Mouse (Mus musculus) heart, postnatal 0 days (tissue): Measurements from ENCODE around the gene Rmnd5b. TPM values are rescaled to one million over a fixed set of nuclear protein-coding genes. Genes with fewer than 3 reads are reported as not detected.

ENCODE experiments used
- ATAC-seq: fragments of 200-750 bp; cut with Nextera tagmentation; 2 replicates; pipeline ENCODE4 v1.8.0; 2017; ENCODE audit warnings: low read depth, moderate number of reproducible peaks, moderate library complexity; ENCODE audit not compliant: insufficient read depth
- DNase-seq: peaks from one replicate; pipeline ENCODE4 v3.0.0-alpha.2; 2016; ENCODE audit warnings: low spot score
- H3K27ac ChIP-seq: fragments of 300-500 bp; sonication (generic); 2 replicates; pipeline ENCODE4 v1.5.1; 2014; ENCODE audit warnings: low read depth, mild to moderate bottlenecking
- H3K27me3 ChIP-seq: fragments of 300-500 bp; sonication (generic); 2 replicates; pipeline ENCODE4 v1.6.1; 2014; ENCODE audit warnings: low read length, mixed read lengths; ENCODE audit not compliant: control insufficient read depth, insufficient read depth
- H3K36me3 ChIP-seq: fragments of 300-500 bp; sonication (generic); replicated peaks from 2 replicates; pipeline ENCODE4 v1.6.1; 2014; ENCODE audit warnings: low read length, mixed read lengths; ENCODE audit not compliant: control insufficient read depth, insufficient read depth
- H3K4me1 ChIP-seq: fragments of 300-500 bp; sonication (generic); 2 replicates; pipeline ENCODE4 v1.6.1; 2014; ENCODE audit warnings: antibody characterized with exemption; ENCODE audit not compliant: control insufficient read depth, insufficient read depth
- H3K4me2 ChIP-seq: fragments of 300-500 bp; sonication (generic); 2 replicates; pipeline ENCODE4 v1.6.1; 2014; ENCODE audit warnings: low read depth, mild to moderate bottlenecking, low read length, moderate library complexity
- H3K4me3 ChIP-seq: fragments of 300-500 bp; sonication (generic); 2 replicates; pipeline ENCODE4 v1.5.1; 2014; ENCODE audit warnings: low read depth, low read length
- H3K9ac ChIP-seq: fragments of 300-500 bp; sonication (generic); replicated peaks from 2 replicates; pipeline ENCODE4 v1.6.1; 2014; ENCODE audit warnings: low read depth, low read length, mixed read lengths
- H3K9me3 ChIP-seq: fragments of 300-500 bp; sonication (generic); replicated peaks from 2 replicates; pipeline ENCODE4 v1.6.1; 2016; ENCODE audit warnings: low read length; ENCODE audit not compliant: control insufficient read depth
- CTCF ChIP-seq: IDR thresholded peaks from 2 replicates; pipeline ENCODE4 v1.5.1; 2016; ENCODE audit warnings: antibody characterized with exemption, control low read depth, low read depth
- EP300 ChIP-seq: IDR thresholded peaks from 2 replicates; pipeline ENCODE4 v1.6.1; 2016; ENCODE audit warnings: antibody characterized with exemption, low read depth
- WGBS: fragments of 180-500 bp; shearing (Covaris S2); extraction: QIAGEN DNeasy Blood & Tissue Kit; methylation state at CpG from one replicate; pipeline ENCODE4 v1.1.7; 2014; 5-methylcytosine and 5-hydroxymethylcytosine counted together
- polyA plus RNA-seq: library from polyadenylated mRNA; unstranded; fragments of >200 nt; fragmentation: Nextera tagmentation; extraction: Ambion mirVana; gene quantifications from 2 replicates; pipeline ENCODE4 v1.2.1, GENCODE M21; 2015
- total RNA-seq: library from RNA; depleted of rRNA; stranded (reverse); fragments of >200 nt; gene quantifications from 2 replicates; pipeline ENCODE4 v1.2.3, GENCODE M21; 2014; ENCODE audit warnings: low replicate concordance

The Rmnd5b gene
- total and polyA plus RNA-seq, 2 experiments from 2014 or later = 30.0 to 54.3 TPM

- Histone ChIP-seq H3K36me3 (peaks cover 13% of the 10 kb centered on the region), H3K4me1 (peaks cover 24% of the 10 kb centered on the region), H3K4me3 (peak overlapping the region; percentile 71), H3K27me3 (no peaks in the 10 kb centered on the region), H3K27ac (peak overlapping the region; percentile 90), H3K9me3 (no peaks in the 10 kb centered on the region), H3K9ac (peak overlapping the region; percentile 79), H3K4me2 (peak overlapping the region; percentile 88)
- DNase-seq (no peak), ATAC-seq (no peak)
- 40% methylated on average over 11 of the region's 11 CpGs for WGBS
- TF ChIP-seq CTCF = no peak
- no peak for TF ChIP-seq EP300
These were observed 13.6 kb upstream of the Rmnd5b start for GRCm38 (mm10) chr11:51649111-51649888.

GRCm38 (mm10) chr11:51648566-51648965 lies 12.9 kb upstream of the Rmnd5b start:
- H3K4me3 ChIP-seq = peak overlapping the region; percentile 71
- ATAC-seq (peak; percentile 10; the same call in 1 of the 2 replicates), DNase-seq (no peak)
- TF ChIP-seq EP300 (no peak), CTCF (no peak)
- H3K9me3 ChIP-seq = no peaks in the 10 kb centered on the region
- no peaks in the 10 kb centered on the region for H3K27me3 ChIP-seq
- H3K4me1 ChIP-seq = peaks cover 24% of the 10 kb centered on the region
- H3K27ac ChIP-seq = peak overlapping the region; percentile 90
- H3K4me2 ChIP-seq = peak overlapping the region; percentile 88
- H3K36me3 ChIP-seq = peaks cover 20% of the 10 kb centered on the region
- peak overlapping the region; percentile 79 for H3K9ac ChIP-seq
- 18% methylated on average over 3 of the region's 3 CpGs for WGBS

GRCm38 (mm10) chr11:51646751-51647667 lies 11.3 kb upstream of the Rmnd5b start:
- H3K9ac ChIP-seq = peak overlapping the region; percentile 16; the same call in 1 of the 2 replicates
- H3K27ac ChIP-seq = peak overlapping the region; percentile 90
- H3K4me2 ChIP-seq = peak overlapping the region; percentile 88
- peaks cover 24% of the 10 kb centered on the region for H3K36me3 ChIP-seq
- peak; percentile 64 for DNase-seq
- H3K4me3 ChIP-seq = no peak overlapping the region
- WGBS = 48% methylated on average over 15 of the region's 15 CpGs
- TF ChIP-seq EP300 = peak; percentile 82
- no peak for TF ChIP-seq CTCF
- H3K27me3 ChIP-seq = no peaks in the 10 kb centered on the region
- ATAC-seq = peak; percentile 62
- H3K9me3 ChIP-seq = no peaks in the 10 kb centered on the region
- peaks cover 28% of the 10 kb centered on the region for H3K4me1 ChIP-seq

- peak overlapping the region; percentile 88 for H3K4me2 ChIP-seq
- ATAC-seq = no peak
- 75% methylated on average over 7 of the region's 7 CpGs for WGBS
- peaks cover 28% of the 10 kb centered on the region for H3K4me1 ChIP-seq
- H3K9ac ChIP-seq = peak overlapping the region; percentile 8; the same call in 1 of the 2 replicates
- TF ChIP-seq CTCF = no peak
- TF ChIP-seq EP300 = no peak
- peak overlapping the region; percentile 90 for H3K27ac ChIP-seq
- no peaks in the 10 kb centered on the region for H3K27me3 ChIP-seq
- peaks cover 24% of the 10 kb centered on the region for H3K36me3 ChIP-seq
- H3K4me3 ChIP-seq = no peak overlapping the region
- H3K9me3 ChIP-seq = no peaks in the 10 kb centered on the region
- no peak for DNase-seq
These were observed 10.5 kb upstream of the Rmnd5b start for GRCm38 (mm10) chr11:51646245-51646644.

- DNase-seq (no peak), ATAC-seq (no peak)
- no peaks in the 10 kb centered on the region for H3K27me3 ChIP-seq
- H3K27ac ChIP-seq = peak overlapping the region; percentile 90
- 53% methylated on average over 13 of the region's 13 CpGs for WGBS
- H3K4me2 ChIP-seq = no peak overlapping the region
- peaks cover 24% of the 10 kb centered on the region for H3K36me3 ChIP-seq
- H3K9ac ChIP-seq = 0 out of 2 replicates have a peak overlapping the region, but pooled peaks have one; percentile 8
- peaks cover 27% of the 10 kb centered on the region for H3K4me1 ChIP-seq
- no peak overlapping the region for H3K4me3 ChIP-seq
- H3K9me3 ChIP-seq = no peaks in the 10 kb centered on the region
- TF ChIP-seq CTCF (no peak), EP300 (no peak)
These were observed 9.6 kb upstream of the Rmnd5b start for GRCm38 (mm10) chr11:51645293-51645692.
